Mouse (Mus musculus): ENCODE measurements around the gene Prkd3. TPM values are rescaled to one million over a fixed set of nuclear protein-coding genes. Genes with fewer than 3 reads are reported as not detected.

Prkd3 gene
- 10 to 100 TPM; 58.3 to 59.5 TPM for total RNA-seq (2023)

GRCm38 (mm10) chr17:79020208-79020983, at the start of gene Prkd3:
TSS of gene Prkd3 (minus strand) at chr17:79020816.

GRCm38 (mm10) chr17:79051606-79052005, 31.0 kb upstream of the Prkd3 start, which contains the start of gene Qpct:
TSS of gene Qpct (plus strand) at chr17:79051906.

GRCm38 (mm10) chr17:78936466-78937228, 84.0 kb downstream of the Prkd3 start, which contains the start of the genes Cebpz and Ndufaf7:
TSS of gene Cebpz (minus strand) at chr17:78937066.
TSS of gene Ndufaf7 (plus strand) at chr17:78937136.

GRCm38 (mm10) chr17:78916369-78916813, 104.2 kb downstream of the Prkd3 start, which contains the start of gene Cebpzos:
TSS of gene Cebpzos (plus strand) at chr17:78916500.

GRCm38 (mm10) chr17:78906892-78907291, 113.7 kb downstream of the Prkd3 start, which contains the start of gene Sult6b1:
TSS of gene Sult6b1 (minus strand) at chr17:78906992.

Other genes starting within 250 kb of the Prkd3 start
- gene Heatr5b, start 185.5 kb downstream of the Prkd3 start, total RNA-seq (2023): 10 to 100 TPM; 28.9 to 36.1 TPM
- 10 to 100 TPM; 25.0 to 35.6 TPM for gene Gpatch11, start 185.2 kb downstream of the Prkd3 start, total RNA-seq (2023)
- 10 to 100 TPM; 24.8 to 25.0 TPM for gene Eif2ak2, start 138.2 kb downstream of the Prkd3 start, total RNA-seq (2023)
- not detected for gene Sult6b1, start 113.8 kb downstream of the Prkd3 start, total RNA-seq (2023)
- 10 to 100 TPM; 11.0 to 11.4 TPM for gene Cebpzos, start 104.3 kb downstream of the Prkd3 start, total RNA-seq (2023)
- gene Cebpz, start 83.8 kb downstream of the Prkd3 start, total RNA-seq (2023): 10 to 100 TPM; 89.8 to 98.6 TPM
- gene Ndufaf7, start 83.7 kb downstream of the Prkd3 start, total RNA-seq (2023): 10 to 100 TPM; 16.7 to 19.1 TPM
- 1 to 10 TPM; 6.6 to 8.7 TPM for gene Qpct, start 31.1 kb upstream of the Prkd3 start, total RNA-seq (2023)

Measured in T-cell, adult 66 days (primary cell).